Mouse (Mus musculus) kidney, postnatal 10 days (tissue): Measurements from ENCODE around the gene Aen.

Source experiments
- DNase-seq: peaks from one replicate; pipeline ENCODE4 v3.0.0; 2021; ENCODE audit warnings: mixed read lengths

Aen gene

GRCm38 (mm10) chr7:78895021-78895652, 517 bp upstream of the Aen start:
- DNase-seq = no peak

GRCm38 (mm10) chr7:78897567-78897966, 1.9 kb downstream of the Aen start:
- no peak for DNase-seq

GRCm38 (mm10) chr7:78903174-78903870, 7.7 kb downstream of the Aen start:
- no peak for DNase-seq

GRCm38 (mm10) chr7:78904175-78904574, 8.5 kb downstream of the Aen start:
- no peak for DNase-seq

GRCm38 (mm10) chr7:78909026-78909425, 13.4 kb downstream of the Aen start:
- no peak for DNase-seq

- DNase-seq = no peak
Observed at GRCm38 (mm10) chr7:78910336-78911098, 14.9 kb downstream of the Aen start.

- DNase-seq = no peak
Observed at GRCm38 (mm10) chr7:78911209-78911608, 15.6 kb downstream of the Aen start.

- peak; percentile 30 for DNase-seq
Observed at GRCm38 (mm10) chr7:78912253-78912973, 16.8 kb downstream of the Aen start.

- DNase-seq = no peak
Observed at GRCm38 (mm10) chr7:78912974-78913474, 17.4 kb downstream of the Aen start, which contains the start of gene Isg20. Gene Isg20 (plus strand): TSS chr7:78913424.

- DNase-seq = peak; percentile 33
Observed at GRCm38 (mm10) chr7:78913649-78914544, 18.2 kb downstream of the Aen start.

- DNase-seq = no peak
Observed at GRCm38 (mm10) chr7:78914545-78914845, 18.8 kb downstream of the Aen start.

GRCm38 (mm10) chr7:78914896-78915510, 19.3 kb downstream of the Aen start:
- DNase-seq = no peak

- no peak for DNase-seq
Observed at GRCm38 (mm10) chr7:78918686-78919085, 23.0 kb downstream of the Aen start.

GRCm38 (mm10) chr7:78922506-78922905, 26.9 kb downstream of the Aen start:
- DNase-seq = no peak

GRCm38 (mm10) chr7:78924300-78924699, 28.6 kb downstream of the Aen start:
- DNase-seq = peak; percentile 85

GRCm38 (mm10) chr7:78924796-78925195, 29.1 kb downstream of the Aen start:
- no peak for DNase-seq

- no peak for DNase-seq
Observed at GRCm38 (mm10) chr7:78925680-78926079, 30.0 kb downstream of the Aen start.

- DNase-seq = no peak
Observed at GRCm38 (mm10) chr7:78926156-78926555, 30.5 kb downstream of the Aen start.

GRCm38 (mm10) chr7:78927266-78927665, 31.6 kb downstream of the Aen start:
- DNase-seq = no peak

- DNase-seq = no peak
Observed at GRCm38 (mm10) chr7:78938957-78939602, 43.4 kb downstream of the Aen start.

GRCm38 (mm10) chr7:78940971-78941370, 45.3 kb downstream of the Aen start:
- no peak for DNase-seq
